Mouse (Mus musculus) CD4-positive, CD25-positive, alpha-beta regulatory T cell, adult 4 months (primary cell): ENCODE data around the gene Pigl. TPM values are rescaled to one million over a fixed set of nuclear protein-coding genes. Genes with fewer than 3 reads are reported as not detected.
"Not testable (repeated sequence)": the region's sequence is repeated elsewhere in the genome, so short reads cannot be mapped to it uniquely, and the experiment has no call there.

Experiments used
- ATAC-seq: one replicate; pipeline ENCODE4 v1.8.0; 2017
- polyA plus RNA-seq, 2 experiments: library from polyadenylated mRNA; unstranded; fragments of 100-300 nt; shearing (Covaris generic); gene quantifications; one replicate each; pipeline ENCODE4 v1.2.1; 2017

The Pigl gene
- 10 to 100 TPM in 1 of 2 experiments, 1 to 10 TPM in 1; 9.2 to 13.9 TPM for polyA plus RNA-seq

DNA sequence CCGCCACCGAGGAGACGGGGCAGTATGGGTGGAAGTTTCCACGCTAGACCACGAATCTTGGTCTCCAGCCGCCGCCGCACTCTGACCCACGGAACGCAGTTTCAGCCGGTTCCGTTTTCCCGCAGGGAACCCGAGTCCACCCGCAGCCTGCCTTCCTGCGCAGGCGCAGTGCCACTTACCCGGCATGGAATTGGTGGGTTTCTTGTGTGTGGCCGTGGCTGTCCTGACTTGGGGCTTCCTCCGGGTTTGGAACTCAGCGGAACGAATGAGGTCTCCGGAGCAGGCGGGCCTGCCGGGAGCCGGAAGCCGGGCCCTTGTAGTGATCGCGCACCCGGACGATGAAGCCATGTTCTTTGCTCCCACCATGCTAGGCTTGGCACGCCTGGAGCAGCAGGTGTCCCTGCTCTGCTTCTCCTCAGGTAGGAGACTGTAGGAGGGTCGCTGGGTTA, at the start of gene Pigl, which contains the start of gene Ncor1:
Gene Pigl, plus strand, starts transcription at position 185 of the 449 bp plus-strand sequence.
Gene Ncor1, minus strand, starts transcription at position 266 of the 449 bp plus-strand sequence.
- ATAC-seq, result peak; percentile 37

DNA sequence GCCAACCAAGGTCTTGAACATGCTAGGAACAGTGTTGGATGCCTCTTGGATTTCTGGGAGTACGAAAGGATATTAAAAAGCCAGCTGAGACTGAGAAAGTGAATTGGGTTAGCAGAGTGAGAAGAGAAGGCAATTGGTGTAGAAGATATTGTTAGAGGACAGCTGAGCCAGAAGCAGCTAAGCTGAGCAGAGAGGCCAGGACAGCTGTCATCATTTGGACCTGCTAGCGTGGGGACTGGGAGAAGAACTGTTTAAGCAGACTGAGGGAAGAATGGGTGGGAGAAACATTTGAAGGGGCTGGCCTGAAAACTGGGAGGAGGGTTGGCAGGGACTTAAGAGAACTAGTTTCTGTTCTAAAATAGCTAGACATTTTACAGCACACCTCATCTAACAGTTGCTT, 49.4 kb upstream of the Pigl start:
- ATAC-seq, result no peak

DNA sequence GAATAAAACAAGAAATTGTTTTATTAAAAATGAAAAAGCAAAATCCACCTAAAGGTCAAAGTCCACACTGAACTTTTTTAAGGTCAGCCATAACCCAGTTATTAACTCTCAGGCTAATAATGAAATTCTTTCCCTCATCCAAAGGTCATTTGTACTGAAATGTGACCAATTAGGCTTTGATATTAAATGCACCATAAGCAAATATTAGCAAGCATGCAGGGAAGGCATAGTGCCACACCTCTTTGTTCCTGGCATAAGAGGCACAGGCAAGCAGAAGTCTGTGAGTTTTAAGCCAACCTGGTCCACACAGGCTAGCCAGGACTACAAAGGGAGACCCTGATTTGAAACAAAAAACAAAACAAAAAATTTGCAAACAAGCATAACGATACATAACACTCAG, 48.6 kb upstream of the Pigl start:
- ATAC-seq, result no peak

DNA sequence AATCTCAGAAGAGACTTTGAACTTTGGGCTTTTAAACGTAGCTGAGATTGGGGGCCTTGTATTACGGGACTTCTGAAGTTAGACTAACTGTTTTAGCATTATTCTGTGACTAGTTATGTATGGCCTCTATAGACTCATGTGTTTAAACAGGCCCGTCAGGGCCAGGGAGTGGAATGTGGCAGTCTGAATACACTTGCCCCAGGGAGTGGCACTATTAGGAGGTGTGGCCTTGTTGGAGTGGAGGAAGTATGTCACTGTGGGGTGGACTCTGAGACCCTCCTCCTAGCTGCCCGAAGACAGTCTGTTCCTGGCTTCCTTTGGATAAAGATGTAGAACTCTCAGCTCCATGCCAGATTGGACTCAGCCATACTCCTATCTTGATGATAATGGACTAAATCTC, 43.2 kb upstream of the Pigl start:
- ATAC-seq, result no peak

DNA sequence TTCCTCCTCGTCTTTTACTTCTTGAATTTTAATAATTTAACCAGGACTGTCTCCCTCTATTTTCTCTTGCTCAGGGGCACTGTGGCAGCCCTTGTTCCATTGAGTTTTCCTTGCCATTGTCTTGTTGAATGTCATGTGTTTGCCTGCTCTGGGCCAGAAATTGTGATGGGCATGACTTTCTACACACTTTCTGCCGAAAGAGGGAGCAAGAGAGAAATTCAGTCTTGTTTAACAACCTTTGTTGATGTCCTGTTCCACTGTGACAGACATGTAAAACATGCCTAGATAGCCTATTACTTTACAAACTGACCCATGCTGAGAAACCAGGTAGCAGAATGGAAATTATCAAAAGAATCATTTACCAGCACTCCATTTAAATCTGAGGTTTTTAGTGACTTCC, 33.7 kb upstream of the Pigl start:
- ATAC-seq, result no peak

DNA sequence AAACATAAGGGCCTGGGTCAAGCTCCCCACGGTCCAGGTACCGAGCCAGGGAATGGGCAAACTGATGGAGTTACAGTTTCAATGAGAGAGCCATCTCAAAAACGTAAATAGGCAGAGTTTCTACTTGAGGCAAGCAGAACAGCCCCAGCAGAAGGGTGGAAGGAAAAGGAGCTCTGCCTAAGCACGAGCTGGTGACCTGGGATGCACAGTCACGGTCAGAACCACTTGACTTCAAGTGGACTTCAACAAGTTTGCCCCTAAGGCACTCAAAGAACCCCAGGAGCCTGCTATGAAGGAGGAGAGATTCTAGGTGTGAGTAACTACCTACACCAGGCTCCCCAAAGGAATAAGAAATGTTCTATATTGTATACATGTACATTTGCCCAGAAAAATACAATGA, 32.0 kb upstream of the Pigl start:
- ATAC-seq, result no peak

DNA sequence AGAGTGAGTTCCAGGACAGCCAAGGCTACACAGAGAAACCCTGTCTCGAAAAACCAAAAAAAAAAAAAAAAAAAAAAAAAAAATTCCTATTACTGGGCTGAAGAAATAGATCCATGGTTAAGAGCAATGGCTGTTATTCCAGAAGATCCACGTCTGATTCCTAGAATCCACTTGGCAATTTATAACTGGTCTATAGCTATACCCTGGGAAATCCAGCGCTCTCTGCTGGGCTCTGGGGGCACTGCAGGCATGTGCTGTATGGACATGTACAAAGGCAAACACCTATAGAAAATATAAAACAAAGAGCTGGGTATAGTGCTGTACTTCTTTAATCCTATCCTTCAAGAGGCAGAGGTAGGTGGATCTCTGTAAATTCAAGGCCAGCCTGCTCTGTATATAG, 31.2 kb upstream of the Pigl start:
- ATAC-seq, result no peak

DNA sequence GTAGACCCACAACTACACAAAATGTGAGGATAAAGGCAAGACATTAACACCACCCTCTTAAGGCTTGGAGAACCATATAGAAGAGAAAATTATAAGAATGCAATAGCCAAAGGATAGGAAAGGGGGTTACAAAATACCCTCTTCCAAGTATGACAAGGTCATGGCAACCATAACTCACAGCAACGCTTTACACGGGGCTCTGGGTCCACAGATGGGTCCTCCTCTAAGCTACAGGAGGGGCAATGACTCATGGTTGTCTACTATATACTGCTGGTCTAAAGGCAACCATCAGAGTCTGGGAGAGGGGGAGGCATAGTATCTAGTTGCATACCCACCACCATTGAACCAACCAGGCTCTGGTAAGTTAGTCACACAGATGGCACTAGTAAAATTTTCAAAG, 26.0 kb upstream of the Pigl start:
- no peak for ATAC-seq

DNA sequence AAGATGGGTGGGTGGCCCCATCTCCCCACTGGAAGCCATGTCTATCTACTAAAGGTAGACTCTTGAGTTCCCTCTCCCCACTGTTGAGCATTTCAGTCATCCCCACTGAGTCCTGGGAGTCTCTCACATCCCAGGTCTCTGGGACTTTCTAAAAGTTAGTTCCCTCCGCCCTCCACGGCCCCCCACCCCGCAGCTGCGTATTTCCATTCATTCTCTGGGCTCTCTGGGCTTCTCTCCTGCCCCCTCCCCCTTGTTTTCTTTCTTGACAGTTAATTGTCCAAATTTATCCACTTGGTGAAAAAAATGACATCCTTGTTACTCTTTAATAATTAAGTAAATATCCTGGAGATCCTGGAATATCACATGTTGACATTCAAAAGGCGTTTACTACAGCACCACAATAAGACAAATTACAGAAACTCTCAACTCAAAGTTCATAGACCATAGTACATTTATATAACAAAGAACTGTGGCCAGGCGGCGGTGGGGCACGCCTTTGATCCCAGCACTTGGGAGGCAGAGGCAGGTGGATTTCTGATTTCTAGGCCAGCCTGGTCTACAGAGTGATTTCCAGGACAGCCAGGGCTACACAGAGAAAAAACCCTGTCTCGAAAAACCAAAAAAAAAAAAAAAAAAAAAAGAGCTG, 17.5 kb upstream of the Pigl start:
- no peak for ATAC-seq

DNA sequence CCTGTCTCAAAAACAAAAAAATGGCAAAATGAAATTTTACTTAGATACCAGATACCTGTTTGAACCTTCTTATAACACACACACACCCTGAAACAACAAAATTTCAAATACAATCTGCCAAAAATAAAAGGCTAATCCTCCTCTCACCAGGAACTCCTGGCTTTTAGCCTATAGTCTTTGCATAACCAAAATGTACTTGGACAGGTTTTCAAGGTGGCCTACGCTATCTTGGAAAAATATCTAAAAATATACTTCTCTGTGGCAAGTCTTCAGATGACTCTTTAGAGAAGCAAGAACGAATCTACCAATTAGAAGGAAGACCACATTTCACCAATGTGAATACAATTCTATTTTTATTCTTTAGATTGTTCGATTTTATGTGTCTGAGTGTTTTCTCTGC, 12.5 kb upstream of the Pigl start:
- ATAC-seq, result no peak

DNA sequence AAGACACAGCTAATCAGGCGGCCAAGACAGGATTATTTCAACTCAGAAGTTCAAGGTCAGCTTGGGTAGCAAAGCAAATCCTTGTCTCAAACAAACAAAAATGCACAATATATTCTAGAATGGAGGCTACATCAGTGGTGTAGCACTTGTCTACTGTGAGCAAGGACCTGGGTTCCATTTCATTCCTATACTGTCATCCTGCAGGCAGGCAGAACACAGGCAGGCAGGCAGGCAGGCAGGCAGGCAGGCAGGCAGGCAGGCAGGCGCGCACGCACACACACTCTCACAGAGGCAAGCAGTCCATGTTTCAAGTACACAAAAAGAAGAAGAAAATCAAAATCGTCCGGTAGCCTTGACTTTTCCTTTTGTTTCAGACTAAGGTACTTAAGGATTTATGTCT, 9.3 kb upstream of the Pigl start:
- ATAC-seq, result no peak

DNA sequence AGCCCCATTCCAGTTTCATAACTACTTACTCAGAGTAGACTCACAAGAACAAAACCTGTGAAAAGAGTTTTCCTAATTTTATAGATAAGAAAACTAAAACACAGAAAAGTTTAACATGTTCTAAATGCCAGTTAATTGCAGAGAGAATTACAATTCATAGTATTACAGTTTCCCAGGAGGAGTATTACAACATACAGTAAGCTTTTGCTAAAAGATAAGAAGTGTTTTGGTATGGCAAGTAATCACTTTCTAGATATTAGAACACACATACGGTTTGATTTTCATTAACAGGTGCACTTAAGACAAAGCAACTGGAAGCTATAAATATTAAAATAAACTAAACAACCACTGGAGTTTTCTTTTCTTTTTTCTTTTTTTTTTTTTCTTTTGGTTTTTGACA, 3.1 kb upstream of the Pigl start:
- ATAC-seq, result no peak

DNA sequence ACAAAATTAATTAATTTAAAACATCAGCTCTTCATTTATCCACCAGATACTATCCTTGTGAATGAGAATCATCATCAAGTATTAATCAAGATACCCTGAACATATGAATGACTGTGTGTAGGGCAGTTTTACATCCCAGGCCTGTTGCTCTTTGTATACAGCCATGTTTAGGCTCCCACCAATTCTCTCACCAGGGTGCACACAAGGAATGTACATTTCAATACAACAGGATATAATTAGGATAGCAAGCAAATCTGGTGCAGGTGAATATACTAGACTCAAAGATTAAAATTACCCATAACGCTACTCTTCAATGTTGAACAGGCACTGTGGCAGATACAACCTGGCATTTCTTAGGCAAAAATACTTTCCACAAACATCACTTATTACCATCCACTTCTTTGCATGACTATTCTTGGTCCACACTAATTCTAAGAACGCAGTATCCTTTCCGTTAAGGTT, 2.2 kb upstream of the Pigl start:
- no peak for ATAC-seq

DNA sequence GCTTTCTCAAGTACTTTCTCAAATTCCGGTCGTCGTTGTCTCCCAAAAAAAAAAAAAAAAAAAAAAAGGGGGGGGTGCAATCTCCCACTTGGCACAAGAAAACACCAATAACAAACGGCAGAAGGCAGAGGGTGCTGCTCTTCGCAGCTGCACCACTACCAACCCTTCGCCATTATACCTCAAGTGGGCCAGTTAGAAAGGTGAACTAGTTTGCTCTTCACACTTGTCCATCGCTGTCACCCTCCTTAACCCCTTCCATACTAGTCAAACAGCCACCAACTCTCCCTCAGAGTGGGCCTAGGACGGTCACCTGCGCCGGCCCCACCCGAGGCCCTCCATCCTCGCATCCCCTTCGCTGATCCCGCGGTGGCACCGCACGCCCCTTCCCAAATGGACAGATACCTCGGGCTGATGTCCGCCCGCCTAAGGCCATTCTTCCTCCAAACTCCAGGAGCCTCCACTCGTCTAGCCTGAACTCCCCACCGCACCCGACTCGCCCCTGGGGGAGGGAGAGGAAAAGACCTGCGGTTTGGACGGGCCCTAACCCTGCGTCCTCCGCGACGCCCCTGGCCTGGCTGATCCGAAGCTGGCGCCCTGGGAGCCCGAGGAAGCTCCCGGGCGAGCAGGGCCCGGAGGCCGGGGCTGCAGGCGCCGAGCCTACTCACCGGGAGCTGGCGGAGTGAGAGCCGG, 1.6 kb upstream of the Pigl start:
- ATAC-seq, result peak; percentile 46

DNA sequence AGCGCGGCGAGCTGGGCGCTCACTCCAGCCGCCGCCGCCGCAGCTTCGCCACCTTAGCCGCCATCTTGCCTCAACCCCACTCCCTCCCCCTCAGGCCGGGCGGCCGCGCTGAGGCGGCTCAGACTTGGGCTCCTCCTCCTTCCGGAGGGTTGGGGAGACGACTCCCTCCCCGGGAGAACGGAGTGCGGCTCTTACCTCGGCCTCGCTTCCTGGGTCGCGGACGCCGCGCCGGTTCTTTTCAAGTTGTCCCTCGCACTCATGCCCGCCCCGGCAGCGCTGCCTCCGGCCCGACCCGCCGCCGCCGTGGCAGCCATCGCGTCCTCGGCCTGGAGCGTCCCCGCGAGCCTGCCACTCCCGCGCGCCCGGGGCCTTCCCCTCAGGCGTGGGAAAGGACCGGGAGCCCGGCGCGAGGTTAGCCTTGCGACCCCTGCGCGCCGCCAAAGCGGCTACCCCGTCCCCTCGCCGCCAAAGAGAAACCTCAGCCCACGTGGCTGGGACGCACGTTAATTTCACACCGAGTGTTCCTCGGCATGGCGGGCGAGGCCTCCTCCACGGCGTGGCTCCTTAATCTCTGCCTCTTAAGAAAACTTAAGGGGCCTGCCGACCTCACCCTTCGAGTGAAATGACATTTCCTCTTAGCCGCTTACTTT, 894 bp upstream of the Pigl start:
- ATAC-seq, result peak; percentile 88

DNA sequence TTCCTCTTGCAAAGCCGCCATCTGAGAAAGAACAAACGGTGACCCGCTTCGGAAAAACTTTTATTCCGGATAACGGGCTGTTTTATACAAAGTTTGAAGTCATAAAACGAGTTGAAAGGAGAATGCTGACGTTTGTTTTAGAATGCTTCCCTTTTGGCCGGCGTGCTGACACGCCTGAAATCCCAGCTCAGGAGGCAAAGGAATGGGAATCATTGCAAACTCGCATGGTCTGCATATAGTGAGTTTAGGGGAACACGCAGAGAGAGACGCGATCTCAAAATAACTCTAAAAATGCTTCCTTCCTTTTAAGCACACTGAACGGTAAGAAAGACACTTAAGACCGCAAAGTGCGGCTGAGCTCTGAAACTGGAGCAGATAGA, 379 bp upstream of the Pigl start:
- peak; percentile 11 for ATAC-seq

DNA sequence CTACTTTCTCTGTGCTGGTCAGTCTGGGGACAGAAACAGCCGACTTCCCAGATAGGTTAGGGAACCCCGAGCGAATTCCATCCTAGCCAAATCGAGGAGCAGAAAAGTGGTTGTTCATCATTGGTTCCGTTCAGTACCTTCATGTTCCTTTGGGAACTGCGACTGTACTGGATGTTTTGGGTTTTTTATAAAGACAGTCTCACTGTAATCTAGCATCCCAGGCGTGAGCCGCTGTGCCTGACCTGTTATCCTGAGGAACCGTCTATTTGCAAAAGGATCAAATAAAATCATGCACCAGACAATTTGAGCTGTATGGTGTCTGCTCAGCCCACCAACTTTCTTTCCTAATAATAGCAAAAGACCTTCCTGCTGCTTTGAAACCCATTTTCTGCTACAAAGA, 520 bp downstream of the Pigl start:
- no peak for ATAC-seq

DNA sequence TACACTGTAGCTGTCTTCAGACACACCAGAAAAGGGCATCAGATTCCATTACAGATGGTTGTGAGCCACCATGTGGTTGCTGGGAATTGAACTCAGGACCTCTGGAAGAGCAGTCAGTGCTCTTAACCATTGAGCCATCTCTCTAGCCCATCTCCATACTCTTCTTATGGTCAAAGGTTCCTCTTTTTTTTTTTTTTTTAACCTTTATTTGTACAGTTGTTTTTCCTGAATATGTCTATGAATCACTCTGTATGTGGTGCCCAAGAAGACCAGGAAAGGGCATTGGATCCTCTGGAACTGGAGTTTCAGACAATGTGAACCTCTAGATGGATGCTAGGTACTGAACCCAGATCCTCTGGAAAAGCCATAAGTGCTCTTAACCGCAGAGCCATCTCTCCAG, 4.3 kb downstream of the Pigl start:
- not testable (repeated sequence) for ATAC-seq

DNA sequence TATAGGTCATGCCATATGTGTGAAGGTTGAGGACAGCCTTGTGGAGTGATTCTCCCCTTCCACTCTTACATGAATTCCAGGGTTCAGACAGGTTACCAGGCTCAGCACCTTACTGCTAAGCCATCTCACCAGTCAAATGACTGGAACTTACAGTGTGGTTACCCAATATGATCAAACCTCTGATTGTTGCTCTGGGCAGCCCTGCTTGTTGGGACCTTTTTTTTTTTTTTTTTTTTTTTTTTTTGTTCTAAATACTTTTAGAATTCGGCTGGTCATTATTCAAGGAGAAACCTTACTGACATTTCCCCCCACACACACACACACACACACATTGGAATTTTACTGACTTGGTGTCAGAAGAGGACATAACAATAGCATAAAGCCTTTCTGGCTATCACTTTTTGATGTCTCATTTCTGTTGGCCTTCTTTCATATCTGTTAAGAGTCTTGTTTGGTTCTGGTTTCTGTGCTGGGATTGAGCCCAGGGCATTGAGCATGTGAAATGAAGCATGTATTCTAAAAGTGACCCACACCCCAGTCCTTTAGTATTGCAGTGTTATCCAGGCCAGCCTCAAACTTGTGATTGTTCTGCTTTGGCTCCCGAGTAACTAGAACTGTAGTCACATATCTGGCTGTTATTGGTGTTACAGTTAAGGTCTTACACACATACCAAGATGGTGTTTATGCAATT, 5.1 kb downstream of the Pigl start:
- ATAC-seq, result no peak

DNA sequence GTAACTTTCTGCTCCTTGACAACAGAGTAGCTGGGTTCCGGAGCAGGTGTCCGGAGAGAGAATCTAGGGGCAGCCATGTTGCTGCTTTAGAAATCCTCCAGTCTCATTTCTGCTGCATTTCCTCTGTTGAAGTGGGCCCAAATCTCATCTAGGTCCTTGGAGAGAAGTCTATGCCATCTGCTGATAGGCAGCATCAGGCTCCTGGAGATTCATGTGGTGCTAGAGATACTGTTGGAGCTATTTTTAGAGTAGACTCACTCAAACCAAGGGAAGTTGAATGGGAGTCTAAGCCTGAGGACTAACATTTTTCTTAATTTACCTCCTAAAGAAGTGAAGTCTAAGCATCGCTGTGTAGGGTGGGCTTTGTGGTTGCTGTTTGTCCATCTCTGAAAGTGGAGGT, 6.4 kb downstream of the Pigl start:
- no peak for ATAC-seq

DNA sequence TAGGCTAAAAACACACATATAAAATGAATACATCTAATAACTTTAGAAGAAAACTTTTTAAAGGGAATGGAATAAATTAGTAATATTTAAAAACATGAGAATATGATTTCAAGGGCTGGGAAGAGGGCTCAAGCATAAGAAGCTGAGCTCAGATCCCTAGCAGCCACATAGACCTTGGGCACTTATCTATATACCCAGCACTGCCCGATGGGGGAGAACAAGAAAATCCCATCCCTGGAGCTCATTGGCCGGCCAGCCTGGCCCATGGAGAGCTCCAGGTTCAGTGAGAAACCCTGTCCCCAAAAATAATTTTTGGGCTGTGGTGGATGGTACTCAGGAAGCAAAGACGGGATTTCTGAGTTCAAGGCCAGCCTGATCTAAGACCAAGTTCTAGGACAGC, 7.6 kb downstream of the Pigl start:
- no peak for ATAC-seq

DNA sequence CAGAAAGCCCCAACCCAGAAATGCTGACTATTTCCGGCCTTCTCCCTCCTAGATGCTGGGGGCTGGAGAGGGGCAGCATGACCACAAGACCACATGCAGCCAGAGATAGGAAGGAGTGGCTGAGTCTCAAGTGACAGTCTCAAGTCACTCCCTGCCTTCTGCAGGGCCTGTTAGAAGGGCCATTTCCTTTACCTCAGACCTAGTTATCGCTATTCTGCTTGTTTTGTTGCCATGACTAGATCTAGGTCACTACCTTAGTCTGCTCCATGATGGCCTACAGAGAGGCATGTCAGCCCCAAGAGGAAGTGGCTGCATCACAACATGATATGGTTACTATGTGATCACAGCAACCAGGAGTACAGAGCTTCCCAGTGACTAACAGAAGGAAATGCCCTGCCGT, 8.3 kb downstream of the Pigl start:
- ATAC-seq, result peak; percentile 90

DNA sequence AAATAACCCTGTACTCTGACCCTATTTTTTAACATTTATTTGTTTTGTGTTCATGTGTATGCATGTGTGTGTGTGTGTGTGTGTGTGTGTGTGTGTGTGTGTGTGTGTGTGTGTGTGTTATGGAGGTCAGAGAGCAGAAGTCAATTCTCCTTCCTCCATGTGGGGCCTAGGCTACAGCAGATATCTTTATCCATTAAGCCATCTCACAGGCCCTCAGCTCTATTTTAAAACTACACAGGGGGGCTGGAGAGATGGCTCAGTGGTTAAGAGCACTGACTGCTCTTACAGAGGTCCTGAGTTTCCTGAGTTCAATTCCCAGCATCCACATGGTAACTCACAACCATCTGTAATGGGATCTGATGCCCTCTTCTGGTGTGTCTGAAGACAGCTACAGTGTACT, 9.0 kb downstream of the Pigl start:
- ATAC-seq, result not testable (repeated sequence)
